Mouse (Mus musculus): Measurements from ENCODE around the gene Cntn5.
"Not testable (repeated sequence)": the region's sequence is repeated elsewhere in the genome, so short reads cannot be mapped to it uniquely, and the experiment has no call there.

Gene Cntn5

DNA sequence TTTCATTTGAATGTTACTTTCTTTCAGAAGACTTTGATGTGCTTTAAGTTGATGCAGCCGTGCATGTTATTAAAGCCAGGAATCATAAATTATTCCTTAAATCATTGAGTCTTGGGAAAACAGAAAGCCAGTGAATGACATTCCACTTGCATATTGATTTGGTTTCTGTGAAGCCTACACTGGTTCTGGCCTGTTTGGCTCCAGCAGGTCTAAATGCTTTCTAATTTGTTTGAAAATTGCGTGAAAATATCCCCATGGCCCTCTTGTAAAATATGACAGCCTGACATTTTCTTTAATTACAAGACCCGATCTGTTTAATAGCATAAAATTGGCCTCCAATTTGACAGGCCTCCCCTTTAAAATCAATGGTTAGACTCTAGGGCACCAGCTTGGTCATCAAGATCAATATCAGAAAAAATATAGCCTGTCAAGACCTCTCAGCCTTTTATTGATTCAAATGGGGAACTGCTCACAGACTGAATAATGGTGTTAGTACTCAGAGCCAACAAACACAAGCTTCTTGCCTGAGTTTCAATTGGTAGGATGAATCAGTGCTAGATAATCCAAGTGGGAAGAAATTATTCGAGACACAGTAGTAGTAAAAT, 247.3 kb downstream of the Cntn5 start:
- DNase-seq (ENCODE audit: low spot score): no peak

GRCm38 (mm10) chr9:10650632-10651031, 253.9 kb downstream of the Cntn5 start:
- DNase-seq (ENCODE audit: low spot score): no peak

DNA sequence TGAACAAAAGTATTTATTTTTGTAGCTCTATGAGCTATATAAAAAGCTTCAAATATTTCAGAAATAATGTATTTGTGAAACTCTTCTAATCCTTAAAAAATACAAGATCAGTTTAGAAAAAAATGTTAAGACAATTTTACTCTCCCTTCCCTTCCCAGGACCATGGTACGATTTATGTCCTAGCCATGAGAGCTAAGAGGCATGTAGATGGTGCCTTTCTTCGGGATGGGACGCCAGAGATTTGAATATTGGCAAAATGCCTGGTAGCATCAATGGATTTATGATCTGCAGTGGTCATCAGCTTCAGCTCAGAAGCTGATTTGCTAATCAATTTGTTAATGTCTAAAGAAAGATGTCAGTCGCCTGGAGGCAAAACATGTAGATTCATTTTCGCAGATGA, 258.6 kb downstream of the Cntn5 start:
- no peak for DNase-seq (ENCODE audit: low spot score)

DNA sequence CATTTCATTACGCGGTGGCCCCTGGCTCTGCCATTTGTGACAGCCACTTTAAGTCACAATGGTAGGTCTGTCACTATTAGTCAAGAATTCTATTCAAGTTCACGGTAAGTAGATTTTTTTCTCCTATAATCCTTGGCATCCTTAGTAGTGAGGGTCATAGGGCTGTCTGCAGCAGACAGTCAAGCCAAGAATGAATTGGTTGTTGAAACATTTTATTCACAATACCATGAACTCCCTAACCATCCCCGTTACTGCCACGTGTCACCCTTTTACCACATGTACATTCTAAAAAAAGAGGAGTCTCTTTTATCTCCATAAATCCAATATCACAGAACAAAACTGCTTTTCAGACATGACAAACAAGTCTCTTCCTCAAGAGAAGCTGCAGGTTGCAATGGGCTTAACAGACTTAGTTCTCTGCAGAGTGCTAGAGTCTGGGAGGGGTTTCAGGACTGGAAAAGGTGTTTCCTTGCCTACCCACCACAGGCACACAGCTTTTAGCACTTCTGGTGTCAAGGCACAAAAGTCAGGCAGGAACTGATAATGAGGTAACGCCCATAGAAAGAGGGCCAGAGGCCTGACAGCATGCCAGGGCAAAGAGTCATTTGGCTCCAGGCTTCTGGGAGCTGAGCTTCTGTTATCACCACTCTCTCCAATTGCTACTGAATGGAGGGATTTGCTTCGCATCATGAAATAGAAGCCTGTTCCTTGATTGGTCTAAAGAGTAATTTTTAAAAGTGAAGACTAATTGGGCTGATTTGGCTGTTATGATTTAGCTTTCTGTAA, 259.3 kb downstream of the Cntn5 start:
- peak; percentile 10 for DNase-seq (ENCODE audit: low spot score)

- DNase-seq (ENCODE audit: low spot score): no peak
Measured at GRCm38 (mm10) chr9:10618036-10618435, 286.5 kb downstream of the Cntn5 start.

- no peak for DNase-seq (ENCODE audit: low spot score)
Measured at GRCm38 (mm10) chr9:10575346-10576241, 329.0 kb downstream of the Cntn5 start.

- DNase-seq (ENCODE audit: low spot score): no peak
Measured at GRCm38 (mm10) chr9:10569830-10570229, 334.7 kb downstream of the Cntn5 start.

DNA sequence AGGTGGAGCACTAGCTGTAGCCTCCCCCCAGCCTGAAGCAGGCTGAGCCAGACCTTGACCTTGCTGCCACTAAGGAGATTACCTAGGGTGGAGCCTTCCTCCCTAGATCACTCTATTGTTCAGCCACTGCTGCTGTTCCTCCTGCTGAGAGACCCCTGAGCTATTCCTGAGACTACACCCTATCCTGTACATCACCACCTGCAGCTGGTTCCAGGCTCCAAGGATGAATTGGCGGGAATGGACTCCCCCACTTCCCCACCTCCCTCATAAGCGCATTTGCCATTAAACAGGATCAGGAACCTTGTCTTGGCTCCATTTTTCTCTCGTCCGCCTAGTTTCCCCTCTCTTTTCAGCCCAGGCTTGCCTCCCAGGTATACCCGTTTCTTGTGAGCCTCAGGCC, 363.7 kb downstream of the Cntn5 start:
- DNase-seq (ENCODE audit: low spot score): not testable (repeated sequence)

DNA sequence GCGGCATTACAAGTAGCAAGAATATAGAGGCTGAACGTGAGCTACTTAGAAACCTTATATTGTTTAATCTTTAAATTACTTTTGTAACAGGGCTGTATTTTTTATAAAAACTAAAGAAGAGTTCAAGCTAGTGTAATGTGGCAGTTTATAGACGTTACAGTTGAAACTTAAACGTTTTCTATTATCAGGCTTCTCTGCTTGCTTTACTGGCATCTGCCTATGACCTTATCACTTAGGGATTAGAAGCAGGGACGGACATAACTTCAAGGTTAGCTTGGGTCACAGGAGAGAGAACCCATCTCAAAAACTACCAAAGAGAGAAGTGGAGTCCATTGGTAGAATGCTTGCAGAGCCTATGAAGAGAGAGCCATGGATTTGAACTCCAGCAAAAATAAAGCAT, 372.3 kb downstream of the Cntn5 start:
- DNase-seq (ENCODE audit: low spot score): no peak

DNA sequence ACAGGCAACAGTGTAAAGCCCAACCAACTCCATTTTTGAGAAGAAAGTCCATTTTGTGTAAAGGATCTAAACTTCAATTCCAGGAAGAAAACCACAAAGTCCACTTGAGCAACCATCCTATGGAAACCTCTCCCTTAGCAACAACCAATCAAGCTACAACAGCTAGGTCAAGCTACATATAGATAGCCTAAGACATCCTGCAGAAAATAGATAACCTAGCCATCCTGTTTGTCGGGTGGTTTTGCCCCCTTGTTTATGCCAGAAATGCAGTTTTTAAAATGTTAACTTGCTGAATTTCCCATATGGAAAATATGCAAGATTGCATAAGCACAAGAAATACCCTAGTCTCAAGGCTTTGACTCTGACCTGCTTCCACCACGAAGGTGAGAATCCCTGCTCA, 373.5 kb downstream of the Cntn5 start:
- DNase-seq (ENCODE audit: low spot score): no peak

DNA sequence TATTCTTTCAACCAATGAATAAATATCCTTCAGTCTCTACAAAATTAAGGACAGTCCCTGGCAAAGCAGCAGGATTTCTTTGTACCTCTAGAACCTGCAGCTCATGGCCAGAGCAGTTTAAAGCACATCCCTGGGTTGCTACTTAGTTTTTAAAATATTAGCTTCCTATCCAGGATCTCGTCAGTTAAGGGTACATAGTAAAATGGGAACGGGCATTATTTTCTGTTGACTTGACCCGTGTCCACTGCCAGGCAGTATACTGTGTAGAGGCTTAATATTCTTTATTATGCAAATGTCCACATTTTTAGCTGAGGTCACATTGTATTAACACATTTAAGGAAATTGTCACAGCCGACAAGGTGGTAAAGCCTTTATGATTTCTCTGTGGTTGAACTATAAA, 375.0 kb downstream of the Cntn5 start:
- no peak for DNase-seq (ENCODE audit: low spot score)

DNA sequence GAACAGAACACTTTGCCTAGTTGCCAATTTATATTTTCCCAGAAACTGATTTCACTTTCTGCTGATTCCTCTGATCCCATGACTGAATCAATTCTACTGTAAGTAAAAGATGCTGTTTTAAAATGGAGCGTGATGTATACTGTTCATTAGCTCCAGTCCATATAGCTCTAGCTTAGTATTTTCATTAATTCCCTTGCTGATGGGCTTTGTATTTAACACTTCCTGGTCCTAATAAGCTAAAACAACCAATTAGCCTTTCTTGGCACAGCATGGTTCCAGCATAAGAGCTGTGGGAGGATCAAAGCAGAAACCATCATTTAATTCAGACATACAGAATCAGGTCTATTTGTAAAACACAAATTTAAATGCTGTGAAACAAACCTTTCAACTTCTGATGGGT, 375.5 kb downstream of the Cntn5 start:
- DNase-seq (ENCODE audit: low spot score): peak; percentile 40

- peak; percentile 22 for DNase-seq (ENCODE audit: low spot score)
Measured at GRCm38 (mm10) chr9:10528692-10529091, 375.9 kb downstream of the Cntn5 start.

- DNase-seq (ENCODE audit: low spot score): peak; percentile 23
Measured at GRCm38 (mm10) chr9:10525915-10526667, 378.5 kb downstream of the Cntn5 start.

DNA sequence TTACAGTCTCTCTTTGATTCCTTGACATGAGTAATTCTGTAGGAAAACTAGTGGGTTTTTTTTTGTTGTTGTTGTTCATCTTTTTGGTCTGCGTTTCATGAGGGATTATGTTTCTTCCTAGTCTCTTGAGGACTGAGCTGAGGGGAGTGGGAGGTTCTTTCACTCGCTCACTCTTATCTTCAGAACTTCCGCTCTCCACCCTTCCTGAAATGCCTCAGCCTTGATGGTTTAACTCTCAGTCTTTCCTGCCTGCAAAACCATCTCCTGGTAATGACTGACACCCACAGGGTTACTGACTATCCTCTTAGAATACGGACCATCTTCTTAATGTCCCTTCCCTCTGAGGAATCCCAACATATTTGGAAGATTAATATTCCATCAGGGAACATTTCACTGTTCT, 382.0 kb downstream of the Cntn5 start:
- DNase-seq (ENCODE audit: low spot score): no peak

DNA sequence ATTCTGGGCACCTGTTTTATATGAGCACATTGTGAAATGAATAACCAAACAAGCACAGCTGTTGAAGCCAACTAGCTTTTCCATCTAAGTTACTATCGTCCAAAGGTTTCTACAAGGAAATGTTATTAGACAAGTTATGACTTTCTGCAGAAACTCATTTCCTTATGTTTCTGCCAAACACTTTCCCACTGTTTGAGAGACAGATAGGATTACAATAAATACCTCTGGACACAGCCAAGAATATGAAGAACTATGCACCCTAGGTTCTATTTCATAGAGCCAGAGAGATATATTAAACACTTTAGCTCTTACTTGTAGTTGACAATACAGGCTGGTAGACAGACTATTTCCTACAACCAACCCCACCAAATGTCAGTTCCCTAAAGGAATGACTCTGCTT, 383.5 kb downstream of the Cntn5 start:
- DNase-seq (ENCODE audit: low spot score): no peak

GRCm38 (mm10) chr9:10492243-10492642, 412.3 kb downstream of the Cntn5 start:
- no peak for DNase-seq (ENCODE audit: low spot score)

DNA sequence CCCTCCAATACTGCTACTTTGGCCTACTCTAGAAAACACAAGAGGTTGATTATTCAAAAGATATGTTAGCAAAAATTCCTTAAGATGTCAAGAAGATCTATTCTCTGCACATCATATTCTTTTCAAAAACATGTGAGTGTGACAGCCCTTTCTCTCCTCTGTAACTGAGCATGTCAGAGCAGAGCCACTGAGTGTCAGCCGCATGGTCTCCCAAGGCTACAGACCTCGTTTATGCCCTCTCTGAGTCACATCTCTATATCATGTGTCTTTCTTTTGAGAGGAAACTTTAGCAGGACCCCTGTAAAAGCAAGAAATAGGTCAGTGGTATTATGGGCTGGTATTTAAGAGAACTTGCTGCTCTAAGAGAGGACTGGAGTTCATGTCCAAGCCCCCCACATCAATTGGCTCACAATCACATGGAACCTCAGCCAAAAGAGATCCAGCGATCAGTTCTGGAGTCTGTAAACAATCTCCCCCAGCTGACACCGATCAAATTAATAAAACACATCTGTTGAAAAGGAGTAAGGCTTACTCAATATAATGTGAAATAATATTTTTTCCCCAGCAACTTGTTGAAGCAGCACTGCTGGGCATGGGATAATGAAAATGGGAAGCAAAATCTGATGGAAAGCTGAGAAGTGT, 433.0 kb downstream of the Cntn5 start:
- no peak for DNase-seq (ENCODE audit: low spot score)

GRCm38 (mm10) chr9:10464758-10465157, 439.8 kb downstream of the Cntn5 start:
- DNase-seq (ENCODE audit: low spot score): no peak

DNA sequence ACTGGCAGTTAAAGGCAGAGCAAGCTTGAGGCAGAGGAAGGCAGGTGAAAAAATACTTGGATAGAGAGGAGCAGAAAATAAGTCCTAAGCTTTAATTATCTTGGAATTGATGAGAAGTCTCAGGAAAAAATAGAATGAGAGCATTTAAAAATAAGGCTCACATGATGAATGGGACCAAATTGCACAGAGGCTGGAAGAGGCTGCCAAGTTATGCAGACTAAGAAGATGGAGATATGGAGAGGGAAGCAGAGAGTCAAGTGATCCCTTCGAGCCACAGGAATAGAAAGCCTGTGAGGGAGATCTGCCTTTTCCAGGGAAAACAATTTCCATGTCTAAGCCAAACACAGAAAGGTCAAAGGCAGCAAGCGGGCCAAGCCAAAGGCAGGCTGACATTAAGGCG, 446.7 kb downstream of the Cntn5 start:
- DNase-seq (ENCODE audit: low spot score): no peak

DNA sequence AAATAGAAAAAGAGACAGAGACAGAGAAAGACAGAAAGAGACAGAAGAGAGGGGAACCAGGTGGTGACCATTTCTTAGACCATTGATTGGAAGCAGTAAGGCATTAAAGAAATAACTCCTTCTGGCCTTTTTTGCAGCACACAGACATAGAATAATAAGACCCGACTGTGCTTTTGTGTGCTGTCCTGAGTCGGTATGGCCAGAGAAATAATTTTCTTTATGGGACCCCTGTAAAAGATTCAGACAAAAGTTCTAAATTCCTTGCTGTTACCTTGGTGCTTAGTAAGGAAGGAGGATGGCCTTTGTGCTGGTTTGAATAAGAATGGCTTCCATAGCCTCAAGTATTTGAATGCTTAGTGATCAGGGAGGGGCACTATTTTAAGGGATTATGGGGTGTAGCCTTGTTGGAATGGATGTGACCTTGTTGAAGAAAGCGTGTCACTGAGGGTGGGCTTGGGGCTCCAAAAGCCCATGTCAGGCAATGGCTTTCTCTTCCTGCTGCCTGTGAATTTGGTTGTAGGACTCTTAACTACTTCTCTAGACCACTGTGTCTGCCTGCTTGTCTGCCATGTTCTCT, 455.5 kb downstream of the Cntn5 start:
- no peak for DNase-seq (ENCODE audit: low spot score)

Data from retina, embryonic 14.5 days (tissue).